In genomic region chr8:12851241-12851640, GRCm38 (mm10) we compare ENCODE assay signal across 19 mouse cellular contexts.
"Had no signal": no experiment of that assay in that cellular context is flagged by ENCODE, and none has a peak within 500 bp of the region (broad histone marks: within the 10 kb centered on the region; RNA-seq: fewer than 3 reads in every experiment).

No protein-coding gene starts in this region.

- H3K9ac ChIP-seq: lung, embryonic 14.5 days; midbrain, embryonic 12.5 days; neural tube, embryonic 13.5 days; neural tube, embryonic 15.5 days had no signal

- H3K4me2 ChIP-seq: lung, embryonic 14.5 days; midbrain, embryonic 12.5 days; neural tube, embryonic 13.5 days; neural tube, embryonic 15.5 days had no signal

- H3K27ac ChIP-seq: midbrain, embryonic 10.5 days; midbrain, embryonic 12.5 days; neural tube, embryonic 13.5 days; neural tube, embryonic 15.5 days had no signal

- H3K4me3 ChIP-seq: midbrain, embryonic 10.5 days; midbrain, embryonic 12.5 days; myocyte; neural tube, embryonic 13.5 days; neural tube, embryonic 15.5 days had no signal

- H3K4me1 ChIP-seq: midbrain, embryonic 10.5 days; midbrain, embryonic 12.5 days; neural tube, embryonic 13.5 days; neural tube, embryonic 15.5 days had no signal

- ATAC-seq: midbrain, embryonic 16.5 days had no signal

- H3K9me3 ChIP-seq: midbrain, embryonic 10.5 days; midbrain, embryonic 12.5 days; neural tube, embryonic 13.5 days; neural tube, embryonic 15.5 days had no signal

- H3K27me3 ChIP-seq: midbrain, embryonic 12.5 days; neural tube, embryonic 13.5 days; neural tube, embryonic 15.5 days had no signal

- DNase-seq: lung, adult 18-20 months; lung, embryonic 14.5 days; lung, postnatal 10 days; lung, postnatal 4 days; midbrain, embryonic 14.5 days; retina, postnatal 1 day; right cerebral cortex, adult 18-20 months; right cerebral cortex, postnatal 25 days; right cerebral cortex, postnatal 4 days; spleen, adult 18-20 months; thymus, adult 2 months; thymus, postnatal 25 days; thymus, postnatal 4 days had no signal
